Mouse (Mus musculus) midbrain, postnatal 0 days (tissue): ENCODE data around the gene Dnlz. TPM values are rescaled to one million over a fixed set of nuclear protein-coding genes. Genes with fewer than 3 reads are reported as not detected.
A peak's percentile ranks its signal among the peaks of the same experiment; 100 is the strongest.

Experiments
- ATAC-seq: fragments of 200-750 bp; cut with Nextera tagmentation; 2 replicates; pipeline ENCODE4 v1.8.0; 2017; ENCODE audit warnings: moderate number of reproducible peaks, mild to moderate bottlenecking, moderate TSS enrichment, moderate library complexity; ENCODE audit not compliant: low FRiP score
- DNase-seq: peaks from one replicate; pipeline ENCODE4 v3.0.0-alpha.2; 2015; ENCODE audit warnings: low spot score
- H3K27ac ChIP-seq: fragments of 300-500 bp; sonication (generic); 2 replicates; pipeline ENCODE4 v1.5.1; 2014; ENCODE audit warnings: low read depth, mild to moderate bottlenecking, low read length, mixed read lengths
- H3K27me3 ChIP-seq: fragments of 300-500 bp; sonication (generic); 2 replicates; pipeline ENCODE4 v1.6.1; 2014; ENCODE audit warnings: low read length, control low read depth, mixed read lengths; ENCODE audit not compliant: insufficient read depth
- H3K36me3 ChIP-seq: fragments of 300-500 bp; sonication (generic); 2 replicates; pipeline ENCODE4 v1.6.1; 2014; ENCODE audit warnings: low read length, control low read depth, mixed read lengths; ENCODE audit not compliant: insufficient read depth
- H3K4me1 ChIP-seq: fragments of 300-500 bp; sonication (generic); 2 replicates; pipeline ENCODE4 v1.6.1; 2014; ENCODE audit warnings: mild to moderate bottlenecking, control low read depth, antibody characterized with exemption, low read length, mixed read lengths; ENCODE audit not compliant: insufficient read depth
- H3K4me2 ChIP-seq: fragments of 300-500 bp; sonication (generic); 2 replicates; pipeline ENCODE4 v1.6.1; 2014; ENCODE audit warnings: low read depth, mild to moderate bottlenecking, low read length, mixed read lengths; ENCODE audit not compliant: poor library complexity, severe bottlenecking
- H3K4me3 ChIP-seq: fragments of 300-500 bp; sonication (generic); 2 replicates; pipeline ENCODE4 v1.5.1; 2014; ENCODE audit warnings: low read depth, mild to moderate bottlenecking, low read length, moderate library complexity
- H3K9ac ChIP-seq: fragments of 300-500 bp; sonication (generic); replicated peaks from 2 replicates; pipeline ENCODE4 v1.6.1; 2014; ENCODE audit warnings: mild to moderate bottlenecking, low read length, moderate library complexity, mixed read lengths; ENCODE audit not compliant: poor library complexity, severe bottlenecking
- H3K9me3 ChIP-seq: fragments of 300-500 bp; sonication (generic); 2 replicates; pipeline ENCODE4 v1.6.1; 2016; ENCODE audit warnings: low read length, control low read depth
- CTCF ChIP-seq: IDR thresholded peaks from 2 replicates; pipeline ENCODE4 v1.5.1; 2016; ENCODE audit warnings: antibody characterized with exemption, mild to moderate bottlenecking
- WGBS: fragments of 180-500 bp; shearing (Covaris S2); extraction: QIAGEN DNeasy Blood & Tissue Kit; methylation state at CpG from one replicate; pipeline ENCODE4 v1.1.7; 2014; 5-methylcytosine and 5-hydroxymethylcytosine counted together
- polyA plus RNA-seq: library from polyadenylated mRNA; unstranded; fragments of >200 nt; fragmentation: Nextera tagmentation; extraction: Ambion mirVana; gene quantifications from 2 replicates; pipeline ENCODE4 v1.2.1, GENCODE M21; 2015
- total RNA-seq: library from RNA; depleted of rRNA; stranded (reverse); fragments of >200 nt; gene quantifications from 2 replicates; pipeline ENCODE4 v1.2.3, GENCODE M21; 2014

The Dnlz gene
- total and polyA plus RNA-seq, 2 experiments from 2014 or later, result 24.1 to 27.4 TPM

DNA sequence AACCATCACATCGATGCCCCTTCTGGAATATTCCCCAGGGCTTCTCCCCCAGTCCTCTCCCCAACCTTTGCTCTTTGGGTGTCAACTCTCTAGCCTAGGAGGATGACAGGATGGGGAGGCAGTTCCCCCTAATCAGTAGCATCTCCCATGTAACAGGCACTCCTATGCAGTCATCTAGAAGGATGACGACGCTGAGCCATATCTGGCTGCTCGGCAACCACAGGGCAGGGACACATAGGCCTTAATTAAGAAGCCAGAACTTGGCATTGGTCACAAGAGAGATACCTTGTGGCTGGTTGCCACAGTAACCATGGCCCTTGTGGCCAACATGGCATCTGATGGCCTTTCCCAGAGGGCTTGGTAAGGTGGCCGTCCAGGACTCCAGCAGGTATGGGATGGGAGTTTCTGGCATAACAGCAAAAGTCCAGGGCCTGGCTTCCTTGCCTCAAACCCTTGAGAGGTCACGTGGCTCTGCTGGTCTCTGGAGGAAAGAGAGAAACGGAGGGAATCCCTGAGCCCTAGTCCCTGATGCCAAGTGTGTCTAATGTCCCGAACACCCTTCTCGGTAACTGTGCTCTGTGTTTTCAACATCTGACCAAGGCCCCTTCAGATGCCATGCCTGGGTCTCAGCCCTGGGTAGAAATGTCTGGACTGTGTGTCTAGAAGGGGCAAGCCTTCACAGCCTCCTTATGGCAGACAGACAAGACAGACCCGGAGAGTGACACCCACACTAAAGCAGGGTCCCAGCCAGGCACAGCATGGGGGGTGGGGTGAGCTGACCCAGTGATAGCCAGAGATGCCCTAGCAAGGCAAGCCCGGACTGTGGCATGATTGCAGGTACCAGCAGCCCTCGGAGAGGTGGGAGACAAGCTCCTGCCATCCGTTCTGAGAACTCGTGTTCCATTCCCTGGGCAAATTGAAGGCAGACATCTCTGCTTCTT, 31.4 kb downstream of the Dnlz start:
- ATAC-seq (no peak), DNase-seq (no peak)
- H3K27me3 ChIP-seq, result no peaks in the 10 kb centered on the region
- no peak overlapping the region for H3K4me2 ChIP-seq
- WGBS, result 82% methylated on average over 14 of the region's 14 CpGs
- peaks cover 27% of the 10 kb centered on the region for H3K4me1 ChIP-seq
- no peak overlapping the region for H3K4me3 ChIP-seq
- peaks cover 32% of the 10 kb centered on the region for H3K36me3 ChIP-seq
- H3K27ac ChIP-seq, result no peak overlapping the region
- no peak for TF ChIP-seq CTCF
- no peak overlapping the region for H3K9ac ChIP-seq
- H3K9me3 ChIP-seq, result no peaks in the 10 kb centered on the region

- Histone ChIP-seq H3K27me3 (no peaks in the 10 kb centered on the region), H3K9me3 (no peaks in the 10 kb centered on the region), H3K9ac (no peak overlapping the region; the same call in 1 of the 2 replicates), H3K27ac (0 out of 2 replicates have a peak overlapping the region, but pooled peaks have one; percentile 2), H3K36me3 (peaks cover 23% of the 10 kb centered on the region), H3K4me1 (peaks cover 27% of the 10 kb centered on the region), H3K4me2 (no peak overlapping the region), H3K4me3 (no peak overlapping the region)
- WGBS, result 75% methylated on average over 13 of the region's 13 CpGs
- TF ChIP-seq CTCF, result no peak
- ATAC-seq, result no peak
- DNase-seq, result no peak
These were observed 32.2 kb downstream of the Dnlz start for GRCm38 (mm10) chr2:26319519-26320244.

- no peak for TF ChIP-seq CTCF
- WGBS, result 87% methylated on average over 9 of the region's 9 CpGs
- 0 out of 2 replicates have a peak overlapping the region, but pooled peaks have one; percentile 2 for H3K27ac ChIP-seq
These were observed 32.8 kb downstream of the Dnlz start for GRCm38 (mm10) chr2:26319109-26319508.

GRCm38 (mm10) chr2:26317991-26318672, 33.8 kb downstream of the Dnlz start:
- H3K9me3 ChIP-seq, result no peaks in the 10 kb centered on the region
- no peak for ATAC-seq
- no peak overlapping the region for H3K27ac ChIP-seq
- no peak for DNase-seq
- peaks cover 8% of the 10 kb centered on the region for H3K36me3 ChIP-seq
- peaks cover 27% of the 10 kb centered on the region for H3K4me1 ChIP-seq
- H3K9ac ChIP-seq, result 0 out of 2 replicates have a peak overlapping the region, but pooled peaks have one; percentile 98
- peak overlapping the region; percentile 94 for H3K4me2 ChIP-seq
- TF ChIP-seq CTCF, result no peak
- H3K27me3 ChIP-seq, result no peaks in the 10 kb centered on the region
- WGBS, result 88% methylated on average over 3 of the region's 3 CpGs
- no peak overlapping the region; the same call in 1 of the 2 replicates for H3K4me3 ChIP-seq

More at GRCm38 (mm10) chr2:26319109-26319508, 32.8 kb downstream of the Dnlz start:
- H3K4me2 ChIP-seq, result no peak overlapping the region
- H3K27me3 ChIP-seq, result no peaks in the 10 kb centered on the region
- no peaks in the 10 kb centered on the region for H3K9me3 ChIP-seq
- no peak overlapping the region for H3K4me3 ChIP-seq
- DNase-seq, result no peak
- ATAC-seq, result no peak
- no peak overlapping the region for H3K9ac ChIP-seq
- H3K4me1 ChIP-seq, result peaks cover 27% of the 10 kb centered on the region
- H3K36me3 ChIP-seq, result peaks cover 17% of the 10 kb centered on the region

GRCm38 (mm10) chr2:26317371-26317770, 34.5 kb downstream of the Dnlz start:
- H3K4me1 ChIP-seq, result peaks cover 27% of the 10 kb centered on the region
- peak overlapping the region; percentile 98 for H3K9ac ChIP-seq
- peak overlapping the region; percentile 83 for H3K4me3 ChIP-seq
- DNase-seq (no peak), ATAC-seq (no peak)
- no peak for TF ChIP-seq CTCF
- H3K27ac ChIP-seq, result no peak overlapping the region
- WGBS, result 58% methylated on average over 3 of the region's 3 CpGs
- H3K27me3 ChIP-seq, result no peaks in the 10 kb centered on the region
- H3K4me2 ChIP-seq, result peak overlapping the region; percentile 94
- no peaks in the 10 kb centered on the region for H3K9me3 ChIP-seq
- peaks cover 2% of the 10 kb centered on the region; the same call in 1 of the 2 replicates for H3K36me3 ChIP-seq
